Mouse (Mus musculus) layer of hippocampus, adult 8-10 months (tissue): ENCODE results near the gene Tbc1d16. TPM values are rescaled to one million over a fixed set of nuclear protein-coding genes. Genes with fewer than 3 reads are reported as not detected.
"Not testable (repeated sequence)": the region's sequence is repeated elsewhere in the genome, so short reads cannot be mapped to it uniquely, and the experiment has no call there.

ENCODE experiments used
- DNase-seq, 2 experiments: peaks; one replicate each; pipeline ENCODE4 v3.0.0; 2022; ENCODE audit warnings: low spot score in 2 of 2
- total RNA-seq, 4 experiments: library from RNA; stranded (reverse); gene quantifications; 2 replicates each; pipeline ENCODE4 v1.2.4; 2022

The Tbc1d16 gene
- total RNA-seq, result 10 to 100 TPM; 35.4 to 39.4 (median 36.7) TPM

- DNase-seq, result peak in 1 of 2 experiments; percentile 44
Measured at GRCm38 (mm10) chr11:119228091-119228781, at the start of gene Tbc1d16, which contains the start of gene Ccdc40. TSS of gene Tbc1d16 (minus strand) at chr11:119228499. TSS of gene Ccdc40 (plus strand) at chr11:119228572.

- DNase-seq, result no peak
Measured at GRCm38 (mm10) chr11:119273186-119273930, 45.1 kb upstream of the Tbc1d16 start.

- not testable (repeated sequence) for DNase-seq
Measured at GRCm38 (mm10) chr11:119272492-119272891, 44.2 kb upstream of the Tbc1d16 start.

GRCm38 (mm10) chr11:119268557-119269195 lies 40.4 kb upstream of the Tbc1d16 start:
- peak; percentile 77 to 79 for DNase-seq

- peak; percentile 94 to 98 for DNase-seq
Measured at GRCm38 (mm10) chr11:119267768-119268556, 39.7 kb upstream of the Tbc1d16 start, which contains the start of gene Gaa. TSS of gene Gaa (plus strand) at chr11:119267887.

GRCm38 (mm10) chr11:119267241-119267674 lies 39.0 kb upstream of the Tbc1d16 start:
- DNase-seq, result peak in 1 of 2 experiments; percentile 56

- no peak for DNase-seq
Measured at GRCm38 (mm10) chr11:119265811-119266210, 37.5 kb upstream of the Tbc1d16 start.

- DNase-seq, result no peak
Measured at GRCm38 (mm10) chr11:119264413-119264812, 36.1 kb upstream of the Tbc1d16 start.

- no peak for DNase-seq
Measured at GRCm38 (mm10) chr11:119259977-119260376, 31.7 kb upstream of the Tbc1d16 start.

- DNase-seq, result peak in 1 of 2 experiments; percentile 76
Measured at GRCm38 (mm10) chr11:119258572-119259322, 30.4 kb upstream of the Tbc1d16 start.

GRCm38 (mm10) chr11:119258216-119258571 lies 29.9 kb upstream of the Tbc1d16 start:
- no peak for DNase-seq

GRCm38 (mm10) chr11:119256557-119256956 lies 28.3 kb upstream of the Tbc1d16 start:
- not testable (repeated sequence) for DNase-seq

GRCm38 (mm10) chr11:119252854-119253541 lies 24.7 kb upstream of the Tbc1d16 start:
- DNase-seq, result no peak

- DNase-seq, result no peak
Measured at GRCm38 (mm10) chr11:119250998-119251397, 22.7 kb upstream of the Tbc1d16 start.

GRCm38 (mm10) chr11:119249011-119249410 lies 20.7 kb upstream of the Tbc1d16 start:
- no peak for DNase-seq

GRCm38 (mm10) chr11:119245543-119245942 lies 17.2 kb upstream of the Tbc1d16 start:
- not testable (repeated sequence) for DNase-seq

- no peak for DNase-seq
Measured at GRCm38 (mm10) chr11:119239480-119239879, 11.2 kb upstream of the Tbc1d16 start.

GRCm38 (mm10) chr11:119238305-119238721 lies 10.0 kb upstream of the Tbc1d16 start:
- no peak for DNase-seq

- no peak for DNase-seq
Measured at GRCm38 (mm10) chr11:119237568-119238304, 9.4 kb upstream of the Tbc1d16 start.
